Mouse (Mus musculus): ENCODE results near the gene Lamc1. TPM values are rescaled to one million over a fixed set of nuclear protein-coding genes. Genes with fewer than 3 reads are reported as not detected.

The Lamc1 gene
- total and polyA plus RNA-seq, 3 experiments: 13.1 to 174 (median 32.4) TPM

DNA sequence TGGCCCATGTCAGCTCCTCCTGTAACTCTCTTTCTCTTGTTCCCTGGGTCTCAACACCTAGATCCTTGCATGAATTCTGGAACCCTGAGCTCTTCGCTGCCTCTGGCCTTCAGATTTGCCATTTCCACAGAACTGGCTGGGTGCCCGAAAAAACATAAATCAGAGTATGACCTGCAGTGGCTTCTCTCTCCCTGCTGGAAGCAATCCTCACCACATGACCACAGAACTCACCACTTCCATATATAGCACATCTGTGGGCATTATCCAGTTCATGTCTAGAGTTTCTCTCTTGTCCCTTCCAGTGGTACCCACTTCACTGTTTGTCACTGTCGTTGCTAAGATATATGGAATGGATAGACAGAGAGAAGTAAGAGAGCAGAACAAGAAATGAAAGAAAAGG lies 159.3 kb downstream of the Lamc1 start:
- no peaks in the 10 kb centered on the region for H3K4me1 ChIP-seq (ENCODE audit: control insufficient read depth in 1 of 2, insufficient read depth in 2 of 2, low read length in 2 of 2)
- H3K79me2 ChIP-seq (ENCODE audit: control insufficient read depth, insufficient read depth, low read length, poor library complexity): no peaks in the 10 kb centered on the region
- no peak overlapping the region for H3K4me3 ChIP-seq (ENCODE audit: control insufficient read depth in 1 of 2, insufficient read depth in 1 of 2, low read depth in 2 of 2, low read length in 2 of 2)
- H3K27ac ChIP-seq (ENCODE audit: control insufficient read depth, low read depth, low read length): no peak overlapping the region
- peaks cover 8 to 15% of the 10 kb centered on the region in 2 experiments for H3K27me3 ChIP-seq (ENCODE audit: control insufficient read depth in 1 of 2, insufficient read depth in 2 of 2, low read length in 2 of 2)
- no peak overlapping the region for H3K9ac ChIP-seq (ENCODE audit: control insufficient read depth, low read depth, low read length, poor library complexity, severe bottlenecking)
- H3K9me3 ChIP-seq (replicated peaks; ENCODE audit: insufficient read depth, low read length): no peaks in the 10 kb centered on the region
- DNase-seq (ENCODE audit: low read depth, low spot score): no peak
- TF ChIP-seq USF2 (IDR thresholded peaks at IDR 0.05; ENCODE audit: borderline replicate concordance in 1 of 2, insufficient read depth in 1 of 2, low read depth in 1 of 2, low read length in 2 of 2): no peak
- no peak for TF ChIP-seq MXI1 (IDR thresholded peaks at IDR 0.05; ENCODE audit: low read depth, low read length)
- no peak for TF ChIP-seq MAZ (IDR thresholded peaks at IDR 0.05; ENCODE audit: low read depth, low read length)
- no peak for TF ChIP-seq CHD2 (IDR thresholded peaks at IDR 0.05; ENCODE audit: low read length)
- TF ChIP-seq ELF1 (IDR thresholded peaks at IDR 0.05; ENCODE audit: low read depth, low read length): no peak
- TF ChIP-seq GABPA (IDR thresholded peaks at IDR 0.05; ENCODE audit: low read depth, low read length): no peak
- no peaks in the 10 kb centered on the region for H3K36me3 ChIP-seq (ENCODE audit: control insufficient read depth in 1 of 2, insufficient read depth in 2 of 2, low read length in 2 of 2)

DNA sequence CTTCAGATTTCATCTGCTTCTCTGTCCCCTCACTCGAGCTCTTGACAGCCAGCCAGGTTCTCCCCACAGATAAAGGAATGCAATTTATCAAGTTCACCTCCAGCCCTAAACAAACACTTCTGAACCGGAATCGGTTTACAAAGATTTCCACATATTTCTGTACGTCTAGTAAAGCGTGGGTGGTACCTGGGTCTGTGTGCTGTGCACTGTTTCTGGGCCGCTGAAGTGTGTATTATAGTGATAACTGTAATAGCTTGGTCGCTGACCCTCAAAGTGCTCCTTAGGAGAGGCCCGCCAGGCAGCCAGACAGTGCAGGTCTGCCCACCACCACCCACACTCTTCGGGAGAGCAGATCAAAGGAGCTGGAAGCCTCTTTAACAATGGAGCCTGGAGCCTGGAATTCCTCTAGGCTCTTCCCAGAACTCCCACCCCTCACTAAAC lies 160.3 kb downstream of the Lamc1 start:
- Histone ChIP-seq H3K9me3 (replicated peaks; ENCODE audit: insufficient read depth, low read length) (no peaks in the 10 kb centered on the region), H3K27ac (ENCODE audit: control insufficient read depth, low read depth, low read length) (no peak overlapping the region), H3K4me3 (ENCODE audit: control insufficient read depth in 1 of 2, insufficient read depth in 1 of 2, low read depth in 2 of 2, low read length in 2 of 2) (no peak overlapping the region), H3K9ac (ENCODE audit: control insufficient read depth, low read depth, low read length, poor library complexity, severe bottlenecking) (no peak overlapping the region), H3K27me3 (ENCODE audit: control insufficient read depth in 1 of 2, insufficient read depth in 2 of 2, low read length in 2 of 2) (peaks cover 12 to 15% of the 10 kb centered on the region in 2 experiments), H3K36me3 (ENCODE audit: control insufficient read depth in 1 of 2, insufficient read depth in 2 of 2, low read length in 2 of 2) (no peaks in the 10 kb centered on the region), H3K4me1 (ENCODE audit: control insufficient read depth in 1 of 2, insufficient read depth in 2 of 2, low read length in 2 of 2) (no peaks in the 10 kb centered on the region), H3K79me2 (ENCODE audit: control insufficient read depth, insufficient read depth, low read length, poor library complexity) (no peaks in the 10 kb centered on the region)
- TF ChIP-seq MXI1 (IDR thresholded peaks at IDR 0.05; ENCODE audit: low read depth, low read length) (no peak), ETS1 (IDR thresholded peaks at IDR 0.05; ENCODE audit: low read depth, low read length) (no peak), TCF12 (IDR thresholded peaks at IDR 0.05; ENCODE audit: low read depth, low read length) (no peak), TBP (IDR thresholded peaks at IDR 0.05; ENCODE audit: low read depth, low read length) (no peak), RCOR1 (IDR thresholded peaks at IDR 0.05; ENCODE audit: low read depth, low read length) (peak; percentile 42; the same call in 1 of the 2 replicates)
- DNase-seq (ENCODE audit: low read depth, low spot score): no peak

DNA sequence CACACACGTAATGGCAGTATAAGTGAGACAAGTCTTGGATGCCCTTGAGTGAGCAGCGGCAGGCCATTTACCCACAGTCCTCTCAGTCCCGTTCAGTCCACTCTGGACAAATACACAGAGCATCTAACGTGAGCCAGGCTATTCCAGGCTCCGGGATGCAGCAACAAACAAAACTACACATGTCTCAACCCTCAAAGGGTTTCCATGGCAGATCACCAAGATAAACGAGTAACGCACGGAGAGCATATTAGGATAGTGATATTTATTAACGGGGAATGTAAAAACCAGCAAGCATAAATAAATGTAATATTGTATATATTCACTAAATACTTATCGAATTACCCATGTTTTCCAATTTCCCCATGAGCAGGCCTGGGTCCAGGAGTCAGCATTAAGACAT lies 161.6 kb downstream of the Lamc1 start:
- H3K27me3 ChIP-seq (ENCODE audit: control insufficient read depth in 1 of 2, insufficient read depth in 2 of 2, low read length in 2 of 2): peaks cover 15% of the 10 kb centered on the region in 2 experiments
- H3K9ac ChIP-seq (ENCODE audit: control insufficient read depth, low read depth, low read length, poor library complexity, severe bottlenecking): no peak overlapping the region
- no peaks in the 10 kb centered on the region for H3K4me1 ChIP-seq (ENCODE audit: control insufficient read depth in 1 of 2, insufficient read depth in 2 of 2, low read length in 2 of 2)
- no peaks in the 10 kb centered on the region for H3K36me3 ChIP-seq (ENCODE audit: control insufficient read depth in 1 of 2, insufficient read depth in 2 of 2, low read length in 2 of 2)
- no peaks in the 10 kb centered on the region for H3K79me2 ChIP-seq (ENCODE audit: control insufficient read depth, insufficient read depth, low read length, poor library complexity)
- TF ChIP-seq GATA1 (IDR thresholded peaks at IDR 0.05; ENCODE audit: low read depth, low read length): no peak
- no peaks in the 10 kb centered on the region for H3K9me3 ChIP-seq (replicated peaks; ENCODE audit: insufficient read depth, low read length)
- no peak for DNase-seq (ENCODE audit: low read depth, low spot score)
- H3K4me3 ChIP-seq (ENCODE audit: control insufficient read depth in 1 of 2, insufficient read depth in 1 of 2, low read depth in 2 of 2, low read length in 2 of 2): no peak overlapping the region
- H3K27ac ChIP-seq (ENCODE audit: control insufficient read depth, low read depth, low read length): no peak overlapping the region

Other genes with a start within 250 kb of the Lamc1 start
- gene Lamc2, start 146.3 kb downstream of the Lamc1 start, total RNA-seq (2012; rRNA removed): 0.03 and 0.04 TPM in 2 replicates
- under 1 TPM in 1 of 2 experiments, not detected in 1; 0.03 TPM for gene Lamc2, start 146.3 kb downstream of the Lamc1 start, polyA plus RNA-seq (2012; ENCODE audit: insufficient read depth in 1 of 2, insufficient read length in 2 of 2, low read depth in 1 of 2, low replicate concordance in 2 of 2, missing spikeins in 1 of 2)
- gene Shcbp1l, start 92.4 kb upstream of the Lamc1 start, total RNA-seq (2012; rRNA removed): 1.9 and 3.7 TPM in 2 replicates
- 1 to 10 TPM in 1 of 2 experiments, not detected in 1; 2.4 TPM for gene Shcbp1l, start 92.4 kb upstream of the Lamc1 start, polyA plus RNA-seq (2012; ENCODE audit: insufficient read depth in 1 of 2, insufficient read length in 2 of 2, low read depth in 1 of 2, low replicate concordance in 2 of 2, missing spikeins in 1 of 2)
- 82.0 and 94.1 TPM in 2 replicates for gene Dhx9, start 154.9 kb upstream of the Lamc1 start, total RNA-seq (2012; rRNA removed)
- 100 to 1,000 TPM; 170 to 262 TPM for gene Dhx9, start 154.9 kb upstream of the Lamc1 start, polyA plus RNA-seq (2012; ENCODE audit: insufficient read depth in 1 of 2, insufficient read length in 2 of 2, low read depth in 1 of 2, low replicate concordance in 2 of 2, missing spikeins in 1 of 2)
- not detected in 2 replicates for gene Npl, start 217.3 kb upstream of the Lamc1 start, total RNA-seq (2012; rRNA removed)
- gene Npl, start 217.3 kb upstream of the Lamc1 start, polyA plus RNA-seq (2012; ENCODE audit: insufficient read depth in 1 of 2, insufficient read length in 2 of 2, low read depth in 1 of 2, low replicate concordance in 2 of 2, missing spikeins in 1 of 2): under 1 TPM in 1 of 2 experiments, not detected in 1; 0.08 TPM

Data from MEL (cell line).